Mouse (Mus musculus) embryonic facial prominence, embryonic 14.5 days (tissue): ENCODE data around the gene Vmn1r189. TPM values are rescaled to one million over a fixed set of nuclear protein-coding genes. Genes with fewer than 3 reads are reported as not detected.
"Not testable (repeated sequence)": the region's sequence is repeated elsewhere in the genome, so short reads cannot be mapped to it uniquely, and the experiment has no call there.

ENCODE experiments used
- ATAC-seq: fragments of 200-750 bp; cut with Nextera tagmentation; 2 replicates; pipeline ENCODE4 v1.8.0; 2017; ENCODE audit warnings: low read depth, moderate number of reproducible peaks, moderate TSS enrichment
- DNase-seq: peaks from one replicate; pipeline ENCODE4 v3.0.0-alpha.2; 2015; ENCODE audit warnings: low spot score
- H3K27ac ChIP-seq: fragments of 300-500 bp; sonication (generic); replicated peaks from 2 replicates; pipeline ENCODE4 v1.5.1; 2014; ENCODE audit warnings: low read depth, mild to moderate bottlenecking, low read length, moderate library complexity
- H3K27me3 ChIP-seq: fragments of 300-500 bp; sonication (generic); replicated peaks from 2 replicates; pipeline ENCODE4 v1.6.1; 2014; ENCODE audit warnings: low read length; ENCODE audit not compliant: control insufficient read depth, insufficient read depth
- H3K36me3 ChIP-seq: fragments of 300-500 bp; sonication (generic); 2 replicates; pipeline ENCODE4 v1.6.1; 2014; ENCODE audit warnings: low read length, mixed read lengths; ENCODE audit not compliant: control insufficient read depth, insufficient read depth
- H3K4me1 ChIP-seq: fragments of 300-500 bp; sonication (generic); 2 replicates; pipeline ENCODE4 v1.6.1; 2014; ENCODE audit warnings: antibody characterized with exemption, low read length; ENCODE audit not compliant: control insufficient read depth, insufficient read depth
- H3K4me2 ChIP-seq: fragments of 300-500 bp; sonication (generic); 2 replicates; pipeline ENCODE4 v1.6.1; 2014; ENCODE audit warnings: low read depth, mild to moderate bottlenecking, low read length, moderate library complexity, mixed read lengths
- H3K4me3 ChIP-seq: fragments of 300-500 bp; sonication (generic); 2 replicates; pipeline ENCODE4 v1.5.1; 2014; ENCODE audit warnings: low read depth, mild to moderate bottlenecking, low read length
- H3K9ac ChIP-seq: fragments of 300-500 bp; sonication (generic); 2 replicates; pipeline ENCODE4 v1.6.1; 2014; ENCODE audit warnings: low read depth, mild to moderate bottlenecking, low read length, moderate library complexity, mixed read lengths
- H3K9me3 ChIP-seq: fragments of 300-500 bp; sonication (generic); 2 replicates; pipeline ENCODE4 v1.6.1; 2016; ENCODE audit warnings: low read length; ENCODE audit not compliant: control insufficient read depth
- WGBS: fragments of 180-500 bp; shearing (Covaris S2); extraction: QIAGEN DNeasy Blood & Tissue Kit; methylation state at CpG from one replicate; pipeline ENCODE4 v1.1.7; 2014; 5-methylcytosine and 5-hydroxymethylcytosine counted together
- polyA plus RNA-seq: library from polyadenylated mRNA; unstranded; fragments of >200 nt; fragmentation: Nextera tagmentation; extraction: Ambion mirVana; gene quantifications from 2 replicates; pipeline ENCODE4 v1.2.1, GENCODE M21; 2014

Gene Vmn1r189
- polyA plus RNA-seq: 0.10 TPM in 1 of 2 replicates, not detected in the other

GRCm38 (mm10) chr13:22105724-22106123 is at the start of gene Vmn1r189:
TSS of gene Vmn1r189 (minus strand) at chr13:22105824.
- H3K27ac ChIP-seq, H3K4me1 ChIP-seq, ATAC-seq, H3K36me3 ChIP-seq, H3K27me3 ChIP-seq, DNase-seq, H3K9me3 ChIP-seq, H3K4me3 ChIP-seq, H3K9ac ChIP-seq, H3K4me2 ChIP-seq: not testable (repeated sequence)
- 71% methylated on average over 1 of the region's 2 CpGs for WGBS

GRCm38 (mm10) chr13:22136495-22137293 is 31.1 kb upstream of the Vmn1r189 start:
- not testable (repeated sequence) for DNase-seq, ATAC-seq, H3K36me3 ChIP-seq, H3K9me3 ChIP-seq, H3K27ac ChIP-seq, H3K27me3 ChIP-seq, H3K4me1 ChIP-seq, H3K4me2 ChIP-seq, H3K4me3 ChIP-seq, H3K9ac ChIP-seq
- 68% methylated on average over 4 of the region's 5 CpGs for WGBS

- H3K27ac ChIP-seq, H3K27me3 ChIP-seq, H3K36me3 ChIP-seq, DNase-seq, H3K4me1 ChIP-seq, H3K9me3 ChIP-seq, H3K9ac ChIP-seq, H3K4me2 ChIP-seq, H3K4me3 ChIP-seq, ATAC-seq: not testable (repeated sequence)
- WGBS: 63% methylated on average over 1 of the region's 1 CpGs
These were observed 21.5 kb downstream of the Vmn1r189 start, which contains the start of gene Vmn1r188 for GRCm38 (mm10) chr13:22084140-22084539. TSS of gene Vmn1r188 (plus strand) at chr13:22084440.

- Histone ChIP-seq H3K4me3 (no peak overlapping the region), H3K36me3 (no peaks in the 10 kb centered on the region), H3K9ac (no peak overlapping the region), H3K27me3 (no peaks in the 10 kb centered on the region), H3K4me2 (no peak overlapping the region), H3K27ac (no peak overlapping the region), H3K9me3 (0 out of 2 replicates have a peak, but pooled peaks cover 3% of the 10 kb centered on the region), H3K4me1 (no peaks in the 10 kb centered on the region)
- no peak for ATAC-seq
- DNase-seq: no peak
- 50% methylated on average over 1 of the region's 1 CpGs for WGBS
These were observed 42.2 kb downstream of the Vmn1r189 start for GRCm38 (mm10) chr13:22063468-22063867.

GRCm38 (mm10) chr13:22061422-22061821 is 44.2 kb downstream of the Vmn1r189 start:
- H3K27me3 ChIP-seq: no peaks in the 10 kb centered on the region
- H3K4me2 ChIP-seq: no peak overlapping the region
- H3K27ac ChIP-seq: no peak overlapping the region

GRCm38 (mm10) chr13:22053754-22054153 is 51.9 kb downstream of the Vmn1r189 start:
- no peaks in the 10 kb centered on the region for H3K4me1 ChIP-seq
- H3K4me3 ChIP-seq: no peak overlapping the region
- DNase-seq (no peak), ATAC-seq (no peak)
- no peaks in the 10 kb centered on the region for H3K27me3 ChIP-seq
- no peak overlapping the region for H3K9ac ChIP-seq
- H3K9me3 ChIP-seq: no peaks in the 10 kb centered on the region
- H3K36me3 ChIP-seq: no peaks in the 10 kb centered on the region
- H3K4me2 ChIP-seq: no peak overlapping the region
- H3K27ac ChIP-seq: no peak overlapping the region
- WGBS: 92% methylated on average over 1 of the region's 1 CpGs

More at GRCm38 (mm10) chr13:22061422-22061821, 44.2 kb downstream of the Vmn1r189 start:
- 0 out of 2 replicates have a peak, but pooled peaks cover under 1% of the 10 kb centered on the region for H3K9me3 ChIP-seq
- 85% methylated on average over 1 of the region's 1 CpGs for WGBS
- no peaks in the 10 kb centered on the region for H3K36me3 ChIP-seq
- no peak overlapping the region for H3K9ac ChIP-seq
- no peak overlapping the region for H3K4me3 ChIP-seq
- ATAC-seq (no peak), DNase-seq (no peak)
- no peaks in the 10 kb centered on the region for H3K4me1 ChIP-seq

- ATAC-seq (no peak), DNase-seq (no peak)
- H3K4me1 ChIP-seq: no peaks in the 10 kb centered on the region
- peak overlapping the region; percentile 59 for H3K4me3 ChIP-seq
- H3K27ac ChIP-seq: peak overlapping the region; percentile 84
- no peaks in the 10 kb centered on the region for H3K9me3 ChIP-seq
- H3K4me2 ChIP-seq: peak overlapping the region; percentile 75
- H3K36me3 ChIP-seq: no peaks in the 10 kb centered on the region
- H3K9ac ChIP-seq: peak overlapping the region; percentile 67
- 8% methylated on average over 5 of the region's 5 CpGs for WGBS
- no peaks in the 10 kb centered on the region for H3K27me3 ChIP-seq
These were observed 54.1 kb downstream of the Vmn1r189 start for GRCm38 (mm10) chr13:22051523-22051859.

GRCm38 (mm10) chr13:22050591-22051522 is 54.8 kb downstream of the Vmn1r189 start:
- peak; percentile 95 for DNase-seq
- H3K4me2 ChIP-seq: peak overlapping the region; percentile 75
- WGBS: under 1% methylated on average over 52 of the region's 52 CpGs

More at GRCm38 (mm10) chr13:22050591-22051522, 54.8 kb downstream of the Vmn1r189 start:
- peak overlapping the region; percentile 59 for H3K4me3 ChIP-seq
- peak overlapping the region; percentile 84 for H3K27ac ChIP-seq
- ATAC-seq: peak; percentile 96
- no peaks in the 10 kb centered on the region for H3K27me3 ChIP-seq
- no peaks in the 10 kb centered on the region for H3K36me3 ChIP-seq
- H3K4me1 ChIP-seq: no peaks in the 10 kb centered on the region
- no peaks in the 10 kb centered on the region for H3K9me3 ChIP-seq
- peak overlapping the region; percentile 67 for H3K9ac ChIP-seq
